Mouse (Mus musculus) testis, adult 2 months (tissue): ENCODE data around the gene Dpp6.

Experiments used
- CTCF ChIP-seq: fragments of 200-500 bp; IDR thresholded peaks from 2 replicates; pipeline ENCODE4 v1.5.1; 2012; ENCODE audit warnings: low read depth, mild to moderate bottlenecking, inconsistent platforms, low read length, moderate library complexity; ENCODE audit not compliant: control insufficient read depth, insufficient read depth, insufficient replicate concordance
- POLR2A ChIP-seq: fragments of 200-500 bp; IDR thresholded peaks from 2 replicates; pipeline ENCODE4 v1.6.1; 2012; ENCODE audit warnings: low read depth, mild to moderate bottlenecking, inconsistent platforms, low read length, moderate library complexity; ENCODE audit not compliant: control insufficient read depth

DNA sequence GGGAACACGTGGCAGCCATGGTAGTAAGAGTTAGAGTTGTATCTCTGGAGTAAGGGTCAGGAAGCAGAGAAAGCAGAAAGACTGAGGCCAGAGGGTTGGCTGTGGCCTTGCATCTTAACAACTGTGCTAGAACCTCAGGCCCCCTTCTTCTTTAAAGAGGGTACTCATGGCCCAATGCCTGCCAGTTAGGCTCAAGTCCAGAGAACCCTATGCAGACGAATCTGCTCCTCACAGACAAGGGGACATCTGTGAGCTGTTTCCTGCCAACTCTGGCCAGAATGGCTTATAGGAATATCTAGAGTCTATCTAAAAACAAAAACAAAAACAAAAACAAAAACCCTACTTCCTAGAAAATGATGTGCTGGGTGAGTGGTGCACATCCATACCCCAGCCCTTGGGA lies 902.3 kb downstream of the Dpp6 start:
- TF ChIP-seq POLR2A (no peak), CTCF (no peak)
